Mouse (Mus musculus) bone marrow, adult 2 months (tissue): ENCODE results near the gene Lmntd1.

ENCODE experiments used
- CTCF ChIP-seq: fragments of 200-500 bp; IDR thresholded peaks from 2 replicates; pipeline ENCODE4 v1.5.1; 2011; ENCODE audit warnings: low read length, control low read depth; ENCODE audit not compliant: control insufficient read depth, insufficient read depth
- POLR2A ChIP-seq: fragments of 200-500 bp; IDR thresholded peaks from 2 replicates; pipeline ENCODE4 v1.6.1; 2011; ENCODE audit warnings: low read depth, mild to moderate bottlenecking, control low read depth, low read length, borderline replicate concordance; ENCODE audit not compliant: control insufficient read depth

DNA sequence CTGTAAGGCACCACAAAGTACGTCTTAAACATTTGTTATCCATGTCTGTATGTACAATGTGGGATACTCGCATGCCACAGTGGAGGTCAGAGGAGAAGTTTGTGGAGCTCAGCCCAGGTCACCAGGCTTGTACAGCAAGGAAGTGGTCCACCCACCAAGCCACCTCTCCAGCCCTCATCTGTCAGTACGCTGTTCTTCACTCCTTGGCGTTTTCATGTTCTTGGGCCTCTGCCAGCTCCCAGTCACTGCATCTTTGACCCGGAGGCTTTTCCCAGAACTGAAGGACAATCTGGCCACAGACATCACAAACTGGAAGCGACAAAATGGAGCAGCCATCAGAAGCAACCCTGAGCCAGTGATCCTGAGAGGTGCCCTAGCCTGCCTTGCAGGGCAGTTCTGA lies 24.1 kb upstream of the Lmntd1 start:
- TF ChIP-seq CTCF = no peak
- no peak for TF ChIP-seq POLR2A
